Mouse (Mus musculus) limb, embryonic 11.5 days (tissue): Measurements from ENCODE around the gene E2f4. TPM values are rescaled to one million over a fixed set of nuclear protein-coding genes. Genes with fewer than 3 reads are reported as not detected.

Experiments used
- ATAC-seq: fragments of 200-750 bp; cut with Nextera tagmentation; 2 replicates; pipeline ENCODE4 v1.8.0; 2017; ENCODE audit warnings: low read depth; ENCODE audit not compliant: insufficient number of reproducible peaks, low FRiP score, low TSS enrichment
- DNase-seq: peaks from one replicate; pipeline ENCODE4 v3.0.0-alpha.2; 2015; ENCODE audit warnings: low spot score
- H3K27ac ChIP-seq: fragments of 300-500 bp; sonication (generic); replicated peaks from 2 replicates; pipeline ENCODE4 v1.5.1; 2014; ENCODE audit warnings: low read depth, mild to moderate bottlenecking, low read length
- H3K27me3 ChIP-seq: fragments of 300-500 bp; sonication (generic); 2 replicates; pipeline ENCODE4 v1.6.1; 2014; ENCODE audit warnings: mild to moderate bottlenecking, low read length, mixed read lengths; ENCODE audit not compliant: control insufficient read depth, insufficient read depth
- H3K36me3 ChIP-seq: fragments of 300-500 bp; sonication (generic); 2 replicates; pipeline ENCODE4 v1.6.1; 2014; ENCODE audit warnings: mild to moderate bottlenecking, low read length, moderate library complexity, mixed read lengths; ENCODE audit not compliant: control insufficient read depth, insufficient read depth
- H3K4me1 ChIP-seq: fragments of 300-500 bp; sonication (generic); 2 replicates; pipeline ENCODE4 v1.6.1; 2014; ENCODE audit warnings: low read length, mixed read lengths; ENCODE audit not compliant: control insufficient read depth, insufficient read depth
- H3K4me2 ChIP-seq: fragments of 300-500 bp; sonication (generic); 2 replicates; pipeline ENCODE4 v1.6.1; 2014; ENCODE audit warnings: low read depth, mild to moderate bottlenecking, moderate library complexity; ENCODE audit not compliant: severe bottlenecking
- H3K4me3 ChIP-seq: fragments of 300-500 bp; sonication (generic); 2 replicates; pipeline ENCODE4 v1.5.1; 2014; ENCODE audit warnings: low read depth, low read length
- H3K9ac ChIP-seq: fragments of 300-500 bp; sonication (generic); 2 replicates; pipeline ENCODE4 v1.6.1; 2014; ENCODE audit warnings: mild to moderate bottlenecking, low read length
- H3K9me3 ChIP-seq: fragments of 300-500 bp; sonication (generic); 2 replicates; pipeline ENCODE4 v1.6.1; 2016; ENCODE audit warnings: low read length; ENCODE audit not compliant: control insufficient read depth
- WGBS: fragments of 180-500 bp; shearing (Covaris S2); extraction: QIAGEN DNeasy Blood & Tissue Kit; methylation state at CpG from one replicate; pipeline ENCODE4 v1.1.7; 2014; 5-methylcytosine and 5-hydroxymethylcytosine counted together
- polyA plus RNA-seq: library from polyadenylated mRNA; unstranded; fragments of >200 nt; fragmentation: Nextera tagmentation; extraction: Ambion mirVana; gene quantifications from 2 replicates; pipeline ENCODE4 v1.2.1, GENCODE M21; 2014

The E2f4 gene
- polyA plus RNA-seq, result 132 and 136 TPM in 2 replicates

GRCm38 (mm10) chr8:105297511-105298192, at the start of gene E2f4:
E2f4 (plus strand) TSS chr8:105297663.
- DNase-seq (peak; percentile 95), ATAC-seq (peak; percentile 77)
- peaks cover 10% of the 10 kb centered on the region for H3K4me1 ChIP-seq
- peak within 1 kb of the TSS; percentile 99 for H3K4me3 ChIP-seq
- peaks cover 19% of the 10 kb centered on the region; the same call in 1 of the 2 replicates for H3K36me3 ChIP-seq
- H3K27me3 ChIP-seq, result peaks cover 2% of the 10 kb centered on the region; the same call in 1 of the 2 replicates
- peak within 1 kb of the TSS; percentile 84 for H3K9ac ChIP-seq
- H3K9me3 ChIP-seq, result no peaks in the 10 kb centered on the region
- peak within 1 kb of the TSS; percentile 52; the same call in 1 of the 2 replicates for H3K27ac ChIP-seq
- WGBS, result 0% methylated on average over 58 of the region's 58 CpGs
- H3K4me2 ChIP-seq, result peak within 1 kb of the TSS; percentile 91

GRCm38 (mm10) chr8:105251954-105252353, 45.5 kb upstream of the E2f4 start:
- 96% methylated on average over 6 of the region's 6 CpGs for WGBS
- peaks cover 5% of the 10 kb centered on the region; the same call in 1 of the 2 replicates for H3K4me1 ChIP-seq
- ATAC-seq (no peak), DNase-seq (no peak)
- peaks cover 16% of the 10 kb centered on the region for H3K36me3 ChIP-seq
- H3K27ac ChIP-seq, result no peak overlapping the region
- H3K9ac ChIP-seq, result no peak overlapping the region
- H3K4me3 ChIP-seq, result no peak overlapping the region
- no peak overlapping the region for H3K4me2 ChIP-seq
- peaks cover 7% of the 10 kb centered on the region; the same call in 1 of the 2 replicates for H3K27me3 ChIP-seq
- H3K9me3 ChIP-seq, result no peaks in the 10 kb centered on the region

- Histone ChIP-seq H3K4me2 (no peak overlapping the region), H3K27ac (no peak overlapping the region), H3K36me3 (peaks cover 16% of the 10 kb centered on the region), H3K9me3 (no peaks in the 10 kb centered on the region), H3K4me1 (peaks cover 5% of the 10 kb centered on the region; the same call in 1 of the 2 replicates), H3K27me3 (peaks cover 12% of the 10 kb centered on the region), H3K4me3 (no peak overlapping the region), H3K9ac (no peak overlapping the region)
- DNase-seq (no peak), ATAC-seq (no peak)
- 88% methylated on average over 10 of the region's 10 CpGs for WGBS
Measured at GRCm38 (mm10) chr8:105252680-105253537, 44.6 kb upstream of the E2f4 start.

- peaks cover 6% of the 10 kb centered on the region for H3K4me1 ChIP-seq
- H3K36me3 ChIP-seq, result peaks cover 14% of the 10 kb centered on the region
- peak overlapping the region; percentile 61 for H3K4me3 ChIP-seq
- no peak for DNase-seq
- peaks cover 21% of the 10 kb centered on the region for H3K27me3 ChIP-seq
- peak; percentile 14; the same call in 1 of the 2 replicates for ATAC-seq
- H3K9ac ChIP-seq, result no peak overlapping the region
- H3K9me3 ChIP-seq, result no peaks in the 10 kb centered on the region
- H3K27ac ChIP-seq, result no peak overlapping the region
- WGBS, result 39% methylated on average over 20 of the region's 20 CpGs
- H3K4me2 ChIP-seq, result peak overlapping the region; percentile 98
Measured at GRCm38 (mm10) chr8:105253766-105254151, 43.7 kb upstream of the E2f4 start.

GRCm38 (mm10) chr8:105254152-105254965, 43.1 kb upstream of the E2f4 start:
- Histone ChIP-seq H3K27me3 (peaks cover 27% of the 10 kb centered on the region), H3K36me3 (peaks cover 11% of the 10 kb centered on the region)
- WGBS, result under 1% methylated on average over 67 of the region's 74 CpGs

GRCm38 (mm10) chr8:105254966-105255350, 42.5 kb upstream of the E2f4 start, which contains the start of gene B3gnt9:
B3gnt9 (minus strand) TSS chr8:105255153.
- ATAC-seq (peak; percentile 52), DNase-seq (peak; percentile 72)
- peak within 1 kb of the TSS; percentile 68 for H3K9ac ChIP-seq
- H3K36me3 ChIP-seq, result peaks cover 11% of the 10 kb centered on the region
- H3K9me3 ChIP-seq, result no peaks in the 10 kb centered on the region
- H3K27ac ChIP-seq, result no peak within 1 kb of the TSS
- H3K4me1 ChIP-seq, result peaks cover 11% of the 10 kb centered on the region
- WGBS, result 2% methylated on average over 14 of the region's 14 CpGs
- peaks cover 33% of the 10 kb centered on the region for H3K27me3 ChIP-seq
- H3K4me2 ChIP-seq, result peak within 1 kb of the TSS; percentile 98
- H3K4me3 ChIP-seq, result peak within 1 kb of the TSS; percentile 61

More at GRCm38 (mm10) chr8:105254152-105254965, 43.1 kb upstream of the E2f4 start:
- Histone ChIP-seq H3K27ac (no peak overlapping the region), H3K9me3 (no peaks in the 10 kb centered on the region), H3K9ac (peak overlapping the region; percentile 68), H3K4me1 (peaks cover 8% of the 10 kb centered on the region), H3K4me2 (peak overlapping the region; percentile 98), H3K4me3 (peak overlapping the region; percentile 61)
- ATAC-seq (peak; percentile 79), DNase-seq (peak; percentile 95)

GRCm38 (mm10) chr8:105257318-105258114, 39.9 kb upstream of the E2f4 start:
- peaks cover 42% of the 10 kb centered on the region for H3K27me3 ChIP-seq
- H3K4me1 ChIP-seq, result peaks cover 11% of the 10 kb centered on the region
- 68% methylated on average over 7 of the region's 7 CpGs for WGBS
- no peak overlapping the region for H3K4me2 ChIP-seq
- no peaks in the 10 kb centered on the region for H3K36me3 ChIP-seq
- H3K27ac ChIP-seq, result no peak overlapping the region
- no peak overlapping the region for H3K4me3 ChIP-seq
- H3K9ac ChIP-seq, result no peak overlapping the region
- DNase-seq, result no peak
- no peaks in the 10 kb centered on the region for H3K9me3 ChIP-seq
- no peak for ATAC-seq
